Mouse (Mus musculus) frontal cortex, postnatal 25 days (tissue): ENCODE data around the gene Olfr112.
"Not testable (repeated sequence)": the region's sequence is repeated elsewhere in the genome, so short reads cannot be mapped to it uniquely, and the experiment has no call there.

ENCODE experiments used
- DNase-seq, 2 experiments: peaks; one replicate each; pipeline ENCODE4 v3.0.0; 2022; ENCODE audit warnings: low spot score in 2 of 2

Gene Olfr112

DNA sequence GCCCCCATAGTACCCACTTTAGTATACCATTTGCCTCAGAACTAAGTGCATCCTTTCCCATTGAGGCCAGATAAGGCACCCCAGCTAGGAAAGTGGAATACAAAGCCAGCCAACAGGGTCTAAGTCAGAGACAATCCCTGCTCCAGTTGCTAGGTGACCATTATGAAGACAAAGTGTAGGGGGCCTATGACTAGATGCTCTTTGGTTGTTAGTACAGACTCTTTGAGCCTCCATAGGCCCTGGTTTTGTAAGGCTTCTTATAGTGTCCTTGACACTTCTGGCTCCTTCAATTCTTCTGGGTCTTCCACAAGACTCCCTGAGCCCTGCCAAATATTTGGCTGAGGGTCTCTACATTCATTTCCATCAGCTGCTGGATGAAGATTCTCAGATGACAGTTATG lies at the start of gene Olfr112:
TSS of gene Olfr112 (minus strand) at position 101 of the 400 bp plus-strand sequence.
- DNase-seq: no peak

DNA sequence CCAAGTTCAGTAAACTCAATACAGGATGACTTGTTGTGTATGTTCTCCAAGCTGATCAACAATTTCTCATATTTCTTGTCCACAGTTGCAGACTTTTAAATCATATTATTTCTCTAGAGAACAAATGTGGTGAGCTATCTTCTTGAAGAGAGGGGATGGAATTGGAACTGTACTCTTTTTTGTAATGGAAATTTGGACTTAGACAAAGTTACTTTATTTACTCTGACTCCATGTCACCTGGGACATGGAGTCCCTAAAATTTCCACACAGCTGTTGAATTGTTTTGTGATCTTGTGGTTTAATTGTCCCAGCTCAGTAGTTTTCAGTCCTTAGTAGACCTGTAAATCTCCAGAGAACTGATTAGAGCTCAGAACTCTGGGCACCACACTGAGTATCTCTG lies 23.4 kb upstream of the Olfr112 start, which contains the start of gene Olfr114:
TSS of gene Olfr114 (minus strand) at position 101 of the 400 bp plus-strand sequence.
- no peak for DNase-seq

DNA sequence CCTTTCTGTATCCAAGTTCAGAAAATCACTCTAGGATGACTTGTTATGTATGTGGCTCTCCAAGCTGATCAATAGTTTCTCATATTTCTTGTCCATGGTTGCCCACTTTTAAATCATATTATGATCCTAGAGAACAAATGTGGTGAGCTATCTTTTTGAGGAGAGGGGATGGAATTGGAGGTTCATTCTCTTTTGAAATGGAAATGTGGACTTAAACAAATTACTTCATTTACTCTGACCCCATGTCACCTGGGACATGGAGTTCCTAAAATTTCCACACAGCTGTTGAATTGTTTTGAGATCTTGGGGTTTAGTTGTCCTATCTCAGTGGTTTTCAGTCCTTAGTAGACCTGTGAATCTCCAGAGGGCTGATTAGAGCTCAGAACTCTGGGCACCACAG lies 8.3 kb upstream of the Olfr112 start, which contains the start of gene Olfr113:
TSS of gene Olfr113 (minus strand) at position 101 of the 400 bp plus-strand sequence.
- no peak for DNase-seq

DNA sequence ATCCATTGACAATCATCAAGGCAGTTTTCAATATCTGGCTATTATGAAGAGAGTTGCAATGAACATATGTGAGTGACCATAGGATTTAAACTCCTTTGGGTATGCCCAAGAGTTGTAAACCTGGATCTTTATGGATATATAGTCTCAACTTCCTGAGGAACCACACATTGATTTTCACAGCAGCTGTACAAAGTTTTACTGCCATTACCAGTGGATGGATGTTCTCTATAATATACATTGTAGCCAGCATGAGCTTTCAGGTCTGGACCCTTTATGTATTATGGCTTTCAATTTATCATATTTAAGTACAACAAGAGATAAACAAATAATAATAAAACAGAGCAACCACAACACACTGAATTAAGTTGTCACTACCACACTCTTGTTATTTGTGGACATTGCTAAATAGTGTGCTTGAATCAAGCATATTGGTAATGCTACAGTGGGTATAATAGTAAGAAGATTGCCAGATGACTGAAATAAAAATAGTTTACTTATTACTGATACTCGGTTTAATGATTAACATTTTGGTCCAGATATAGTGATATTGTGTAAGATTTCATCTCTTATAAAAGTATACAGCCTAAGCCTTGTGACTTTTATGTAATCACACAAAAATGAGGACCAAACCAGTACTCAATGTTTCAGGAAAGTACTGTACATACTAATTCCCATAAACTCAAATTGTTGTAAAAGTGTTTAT lies 10.2 kb downstream of the Olfr112 start:
- no peak for DNase-seq

DNA sequence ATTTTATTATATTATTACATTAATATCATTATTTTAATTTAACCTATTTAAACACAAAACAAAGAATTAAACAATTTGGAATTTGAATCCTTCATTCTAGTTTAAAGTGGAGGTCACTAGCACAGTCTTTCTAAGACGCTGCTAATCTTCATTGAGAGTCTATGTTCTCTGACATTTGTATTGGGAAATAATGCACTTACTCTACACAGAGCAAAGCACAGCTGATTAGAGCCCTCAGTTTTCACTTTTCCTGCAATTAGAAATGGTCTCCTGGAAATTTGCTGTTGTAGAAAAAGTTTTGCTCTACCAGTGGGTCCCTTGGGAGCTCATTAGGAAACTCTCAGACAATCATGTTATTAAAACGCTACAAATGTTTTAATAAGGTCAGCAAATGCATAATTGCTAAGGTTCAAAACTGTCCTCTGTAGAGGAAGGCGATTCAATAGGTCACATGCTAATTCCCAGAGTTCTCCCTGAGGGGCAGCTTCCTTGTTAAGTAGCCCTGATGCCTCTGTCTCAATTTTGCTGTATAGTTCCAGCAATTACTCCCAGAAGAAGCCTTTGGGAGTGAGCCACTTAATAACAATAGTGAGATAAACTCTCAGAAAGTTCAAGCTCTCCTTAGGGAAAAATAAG lies 25.3 kb downstream of the Olfr112 start:
- DNase-seq: no peak

DNA sequence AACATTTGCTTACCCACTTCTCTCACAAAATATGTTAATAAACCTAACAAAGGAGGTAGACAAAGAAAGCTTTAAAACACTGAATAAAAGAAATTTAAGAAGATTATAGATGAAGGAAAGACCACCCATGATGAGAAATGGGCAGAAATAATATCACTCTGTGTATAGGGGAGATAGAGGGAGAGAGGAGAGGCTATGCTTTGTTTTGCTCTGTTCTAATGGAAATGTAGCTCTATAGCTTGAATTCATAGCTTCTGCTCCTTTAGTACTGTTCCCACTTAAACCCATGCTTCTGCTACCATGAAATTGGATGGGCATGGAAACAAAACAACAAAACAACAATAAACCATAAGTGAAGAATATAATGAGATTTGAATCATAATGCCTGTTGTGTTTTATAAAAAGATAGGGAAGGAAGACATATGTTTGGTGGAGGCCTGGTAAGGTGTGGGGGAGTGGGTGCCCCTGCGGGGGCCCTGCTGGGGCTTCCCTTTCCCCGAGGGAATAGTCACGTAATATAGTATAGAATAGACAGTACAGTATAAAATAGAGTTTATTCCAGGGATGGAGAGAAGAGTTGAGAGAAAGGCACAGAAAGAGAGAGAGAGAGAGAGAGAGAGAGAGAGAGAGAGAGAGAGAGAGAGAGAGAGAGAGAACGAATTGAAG lies 27.7 kb downstream of the Olfr112 start:
- no peak for DNase-seq

DNA sequence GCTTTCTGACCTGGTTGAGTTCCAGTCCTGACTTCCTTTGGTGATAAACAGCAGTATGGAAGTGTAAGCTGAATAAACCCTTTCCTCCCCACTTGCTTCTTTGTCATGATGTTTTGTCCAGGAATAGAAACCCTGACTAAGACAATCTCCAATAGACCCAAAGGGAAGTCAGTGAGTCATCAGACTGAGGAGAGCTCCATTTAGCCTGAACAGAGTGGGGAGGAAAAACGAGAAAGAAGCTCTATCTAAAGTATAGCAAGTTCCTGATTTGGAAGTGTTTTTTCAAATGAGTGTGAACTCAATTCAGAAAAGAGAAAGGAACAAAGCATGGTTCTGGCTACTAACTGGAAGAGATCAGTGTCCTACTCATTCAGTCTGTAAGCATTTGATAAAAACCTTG lies 30.8 kb downstream of the Olfr112 start:
- not testable (repeated sequence) for DNase-seq

DNA sequence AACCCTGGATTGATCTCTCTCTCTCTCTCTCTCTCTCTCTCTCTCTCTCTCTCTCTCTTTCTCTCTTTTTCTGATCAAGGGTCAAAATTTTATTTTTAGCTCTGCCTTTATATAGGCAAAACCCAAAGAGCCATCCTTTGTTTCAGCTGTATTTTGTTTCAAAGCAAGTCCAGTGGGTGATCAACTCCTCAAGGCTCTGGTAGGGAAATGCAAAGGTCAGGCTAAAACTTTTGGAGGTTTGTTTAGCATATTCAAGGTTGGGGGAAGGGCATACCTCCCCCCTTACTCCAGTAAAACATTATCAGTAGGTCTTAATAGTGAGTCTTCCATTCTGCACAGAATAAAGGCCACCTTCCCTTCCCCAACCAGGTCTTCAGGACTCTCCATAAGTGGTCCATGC lies 34.1 kb downstream of the Olfr112 start:
- no peak for DNase-seq

DNA sequence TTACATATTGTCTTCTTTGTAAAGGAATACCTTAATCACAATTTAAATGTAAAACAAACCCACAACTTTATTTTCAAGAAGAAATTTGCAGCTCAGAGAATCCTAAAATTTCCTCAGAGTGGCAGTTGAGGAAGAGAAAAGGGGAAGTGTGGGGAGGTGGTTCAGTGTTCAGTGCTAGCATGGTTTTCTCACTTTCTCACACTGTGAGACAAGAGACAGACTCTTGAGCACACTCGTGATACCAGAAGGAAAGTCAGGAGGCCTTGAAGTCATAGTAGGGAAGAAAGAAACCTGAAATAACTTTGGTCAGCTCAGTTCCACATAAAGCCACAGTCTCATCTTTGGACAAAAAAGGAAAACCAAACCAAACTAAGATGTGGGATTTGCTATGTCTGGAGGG lies 43.8 kb downstream of the Olfr112 start:
- DNase-seq: not testable (repeated sequence)

DNA sequence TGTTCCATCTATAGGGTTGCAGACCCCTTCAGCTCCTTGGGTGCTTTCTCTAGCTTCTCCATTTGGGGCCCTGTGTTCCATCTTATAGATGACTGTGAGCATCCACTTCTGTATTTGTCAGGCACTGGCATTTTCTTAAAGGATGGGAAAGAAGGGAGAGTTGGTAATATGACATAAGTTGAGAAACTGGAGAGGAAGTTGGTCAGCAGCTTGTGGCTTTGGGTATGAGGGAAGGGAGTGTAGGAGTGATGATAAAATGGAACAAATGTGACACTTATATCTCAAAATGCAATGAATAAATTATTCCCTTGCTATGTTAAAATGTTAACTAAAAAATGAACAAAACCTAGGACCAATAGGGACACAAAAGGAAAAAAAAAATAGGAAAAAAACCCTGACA lies 44.6 kb downstream of the Olfr112 start:
- not testable (repeated sequence) for DNase-seq
